Mouse (Mus musculus): ENCODE data around the gene Cidec. TPM values are rescaled to one million over a fixed set of nuclear protein-coding genes. Genes with fewer than 3 reads are reported as not detected.

Gene Cidec
- polyA plus RNA-seq, 2 experiments = 0.11 TPM; not detected in 1

DNA sequence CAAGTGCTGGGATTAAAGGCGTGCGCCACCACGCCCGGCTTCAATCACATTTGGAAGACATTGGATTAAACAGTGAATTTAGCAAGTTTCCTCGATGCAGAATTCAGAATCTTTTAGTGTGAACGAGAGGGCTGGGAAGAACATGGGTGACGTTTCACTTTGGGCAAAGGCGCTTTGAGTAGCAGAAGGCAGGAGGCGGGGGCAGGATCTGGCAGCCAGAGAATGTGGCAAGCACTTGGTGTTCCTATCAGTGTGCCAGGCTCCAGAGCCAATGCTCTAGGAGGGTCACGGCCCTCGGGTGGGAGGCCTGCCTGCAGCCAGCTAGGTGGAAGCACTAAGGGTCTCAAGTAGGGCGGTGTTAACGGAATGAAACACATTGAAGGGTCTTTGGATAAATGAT lies 33.5 kb downstream of the Cidec start:
- Histone ChIP-seq H3K4me1 (ENCODE audit: control insufficient read depth, insufficient read depth, low read length) (no peaks in the 10 kb centered on the region), H3K9me3 (ENCODE audit: control insufficient read depth, low read length) (no peaks in the 10 kb centered on the region), H3K27ac (replicated peaks; ENCODE audit: low read depth, low read length) (no peak overlapping the region), H3K4me3 (replicated peaks; ENCODE audit: low read length) (no peak overlapping the region), H3K9ac (ENCODE audit: low read depth, low read length, severe bottlenecking) (no peak overlapping the region), H3K4me2 (replicated peaks; ENCODE audit: low read depth, low read length, severe bottlenecking) (no peak overlapping the region), H3K36me3 (ENCODE audit: control insufficient read depth, insufficient read depth, low read length) (0 out of 2 replicates have a peak, but pooled peaks cover 2% of the 10 kb centered on the region), H3K27me3 (ENCODE audit: control insufficient read depth, insufficient read depth, low read length) (no peaks in the 10 kb centered on the region)
- DNase-seq (ENCODE audit: low spot score) (no peak), ATAC-seq (ENCODE audit: low FRiP score, low read depth) (no peak)
- WGBS = 94% methylated on average over 13 of the region's 13 CpGs
- TF ChIP-seq POLR2A (IDR thresholded peaks at IDR 0.05; ENCODE audit: borderline replicate concordance, extremely low read depth, insufficient read depth, insufficient read length) = no peak

- Histone ChIP-seq H3K4me2 (replicated peaks; ENCODE audit: low read depth, low read length, severe bottlenecking) (no peak overlapping the region), H3K27me3 (ENCODE audit: control insufficient read depth, insufficient read depth, low read length) (no peaks in the 10 kb centered on the region), H3K9me3 (ENCODE audit: control insufficient read depth, low read length) (no peaks in the 10 kb centered on the region), H3K27ac (replicated peaks; ENCODE audit: low read depth, low read length) (no peak overlapping the region), H3K36me3 (ENCODE audit: control insufficient read depth, insufficient read depth, low read length) (0 out of 2 replicates have a peak, but pooled peaks cover 7% of the 10 kb centered on the region), H3K4me3 (replicated peaks; ENCODE audit: low read length) (no peak overlapping the region), H3K4me1 (ENCODE audit: control insufficient read depth, insufficient read depth, low read length) (no peaks in the 10 kb centered on the region), H3K9ac (ENCODE audit: low read depth, low read length, severe bottlenecking) (no peak overlapping the region)
- no peak for ATAC-seq (ENCODE audit: low FRiP score, low read depth)
- TF ChIP-seq POLR2A (IDR thresholded peaks at IDR 0.05; ENCODE audit: borderline replicate concordance, extremely low read depth, insufficient read depth, insufficient read length) = no peak
- WGBS = 84% methylated on average over 10 of the region's 10 CpGs
- DNase-seq (ENCODE audit: low spot score) = no peak
Measured at GRCm38 (mm10) chr6:113396270-113397030, 39.1 kb downstream of the Cidec start.

GRCm38 (mm10) chr6:113395501-113395900 lies 40.1 kb downstream of the Cidec start:
- H3K27ac ChIP-seq (replicated peaks; ENCODE audit: low read depth, low read length) = no peak overlapping the region

GRCm38 (mm10) chr6:113394811-113395210 lies 40.7 kb downstream of the Cidec start:
- 92% methylated on average over 11 of the region's 11 CpGs for WGBS
- Histone ChIP-seq H3K9me3 (ENCODE audit: control insufficient read depth, low read length) (no peaks in the 10 kb centered on the region), H3K27ac (replicated peaks; ENCODE audit: low read depth, low read length) (no peak overlapping the region), H3K9ac (ENCODE audit: low read depth, low read length, severe bottlenecking) (no peak overlapping the region), H3K4me1 (ENCODE audit: control insufficient read depth, insufficient read depth, low read length) (no peaks in the 10 kb centered on the region), H3K36me3 (ENCODE audit: control insufficient read depth, insufficient read depth, low read length) (peaks cover 22% of the 10 kb centered on the region), H3K27me3 (ENCODE audit: control insufficient read depth, insufficient read depth, low read length) (no peaks in the 10 kb centered on the region), H3K4me3 (replicated peaks; ENCODE audit: low read length) (no peak overlapping the region), H3K4me2 (replicated peaks; ENCODE audit: low read depth, low read length, severe bottlenecking) (no peak overlapping the region)
- DNase-seq (ENCODE audit: low spot score) (no peak), ATAC-seq (ENCODE audit: low FRiP score, low read depth) (no peak)
- no peak for TF ChIP-seq POLR2A (IDR thresholded peaks at IDR 0.05; ENCODE audit: borderline replicate concordance, extremely low read depth, insufficient read depth, insufficient read length)

More at GRCm38 (mm10) chr6:113395501-113395900, 40.1 kb downstream of the Cidec start:
- no peaks in the 10 kb centered on the region for H3K4me1 ChIP-seq (ENCODE audit: control insufficient read depth, insufficient read depth, low read length)
- WGBS = 95% methylated on average over 6 of the region's 6 CpGs
- no peak overlapping the region for H3K4me2 ChIP-seq (replicated peaks; ENCODE audit: low read depth, low read length, severe bottlenecking)
- TF ChIP-seq POLR2A (IDR thresholded peaks at IDR 0.05; ENCODE audit: borderline replicate concordance, extremely low read depth, insufficient read depth, insufficient read length) = no peak
- ATAC-seq (ENCODE audit: low FRiP score, low read depth) (no peak), DNase-seq (ENCODE audit: low spot score) (no peak)
- peaks cover 15% of the 10 kb centered on the region for H3K36me3 ChIP-seq (ENCODE audit: control insufficient read depth, insufficient read depth, low read length)
- no peaks in the 10 kb centered on the region for H3K27me3 ChIP-seq (ENCODE audit: control insufficient read depth, insufficient read depth, low read length)
- H3K9ac ChIP-seq (ENCODE audit: low read depth, low read length, severe bottlenecking) = no peak overlapping the region
- H3K9me3 ChIP-seq (ENCODE audit: control insufficient read depth, low read length) = no peaks in the 10 kb centered on the region
- no peak overlapping the region for H3K4me3 ChIP-seq (replicated peaks; ENCODE audit: low read length)

- Histone ChIP-seq H3K9ac (ENCODE audit: low read depth, low read length, severe bottlenecking) (no peak overlapping the region), H3K4me1 (ENCODE audit: control insufficient read depth, insufficient read depth, low read length) (no peaks in the 10 kb centered on the region), H3K36me3 (ENCODE audit: control insufficient read depth, insufficient read depth, low read length) (peaks cover 30% of the 10 kb centered on the region), H3K27me3 (ENCODE audit: control insufficient read depth, insufficient read depth, low read length) (no peaks in the 10 kb centered on the region), H3K27ac (replicated peaks; ENCODE audit: low read depth, low read length) (no peak overlapping the region), H3K4me2 (replicated peaks; ENCODE audit: low read depth, low read length, severe bottlenecking) (no peak overlapping the region), H3K9me3 (ENCODE audit: control insufficient read depth, low read length) (no peaks in the 10 kb centered on the region), H3K4me3 (replicated peaks; ENCODE audit: low read length) (no peak overlapping the region)
- DNase-seq (ENCODE audit: low spot score) (no peak), ATAC-seq (ENCODE audit: low FRiP score, low read depth) (no peak)
- WGBS = 85% methylated on average over 6 of the region's 6 CpGs
- no peak for TF ChIP-seq POLR2A (IDR thresholded peaks at IDR 0.05; ENCODE audit: borderline replicate concordance, extremely low read depth, insufficient read depth, insufficient read length)
Measured at GRCm38 (mm10) chr6:113393951-113394350, 41.6 kb downstream of the Cidec start.

All from limb, embryonic 14.5 days (tissue).